Mouse (Mus musculus) forebrain, embryonic 16.5 days (tissue): ENCODE results near the gene Slc6a16. TPM values are rescaled to one million over a fixed set of nuclear protein-coding genes. Genes with fewer than 3 reads are reported as not detected.

Experiments
- ATAC-seq: fragments of 200-750 bp; cut with Nextera tagmentation; 2 replicates; pipeline ENCODE4 v1.8.0; 2017; ENCODE audit warnings: mild to moderate bottlenecking, moderate library complexity
- H3K27ac ChIP-seq: fragments of 300-500 bp; sonication (generic); 2 replicates; pipeline ENCODE4 v1.5.1; 2014; ENCODE audit warnings: low read length, control low read depth
- H3K27me3 ChIP-seq: fragments of 300-500 bp; sonication (generic); replicated peaks from 2 replicates; pipeline ENCODE4 v1.6.1; 2014; ENCODE audit warnings: low read length; ENCODE audit not compliant: control insufficient read depth, insufficient read depth
- H3K36me3 ChIP-seq: fragments of 300-500 bp; sonication (generic); 2 replicates; pipeline ENCODE4 v1.6.1; 2014; ENCODE audit not compliant: control insufficient read depth, insufficient read depth
- H3K4me1 ChIP-seq: fragments of 300-500 bp; sonication (generic); replicated peaks from 2 replicates; pipeline ENCODE4 v1.6.1; 2014; ENCODE audit warnings: low read length; ENCODE audit not compliant: control insufficient read depth, insufficient read depth
- H3K4me2 ChIP-seq: fragments of 300-500 bp; sonication (generic); 2 replicates; pipeline ENCODE4 v1.6.1; 2014; ENCODE audit warnings: mild to moderate bottlenecking, low read length, control low read depth
- H3K4me3 ChIP-seq: fragments of 300-500 bp; sonication (generic); replicated peaks from 2 replicates; pipeline ENCODE4 v1.5.1; 2014; ENCODE audit warnings: mild to moderate bottlenecking, low read length, control low read depth
- H3K9ac ChIP-seq: fragments of 300-500 bp; sonication (generic); replicated peaks from 2 replicates; pipeline ENCODE4 v1.6.1; 2014; ENCODE audit warnings: low read depth, low read length, control low read depth
- H3K9me3 ChIP-seq: fragments of 300-500 bp; sonication (generic); 2 replicates; pipeline ENCODE4 v1.6.1; 2016; ENCODE audit warnings: low read length; ENCODE audit not compliant: control insufficient read depth
- WGBS: fragments of 180-500 bp; shearing (Covaris S2); extraction: QIAGEN DNeasy Blood & Tissue Kit; methylation state at CpG from one replicate; pipeline ENCODE4 v1.1.7; 2014; 5-methylcytosine and 5-hydroxymethylcytosine counted together
- polyA plus RNA-seq: library from polyadenylated mRNA; unstranded; fragments of >200 nt; fragmentation: Nextera tagmentation; extraction: Ambion mirVana; gene quantifications from 2 replicates; pipeline ENCODE4 v1.2.1, GENCODE M21; 2015

Slc6a16 gene
- polyA plus RNA-seq, 1 experiment from 2014 or later: 0.47 TPM

- Histone ChIP-seq H3K36me3 (no peaks in the 10 kb centered on the region), H3K9ac (no peak overlapping the region), H3K27me3 (no peaks in the 10 kb centered on the region), H3K4me1 (peaks cover 5% of the 10 kb centered on the region), H3K9me3 (no peaks in the 10 kb centered on the region), H3K4me2 (no peak overlapping the region), H3K27ac (no peak overlapping the region), H3K4me3 (no peak overlapping the region)
- WGBS: 62% methylated on average over 7 of the region's 7 CpGs
- ATAC-seq: no peak
These were observed 22.2 kb downstream of the Slc6a16 start for GRCm38 (mm10) chr7:45263006-45263607.

- H3K4me1 ChIP-seq: peaks cover 5% of the 10 kb centered on the region
- ATAC-seq: no peak
- no peaks in the 10 kb centered on the region for H3K36me3 ChIP-seq
- 77% methylated on average over 3 of the region's 3 CpGs for WGBS
- H3K9me3 ChIP-seq: no peaks in the 10 kb centered on the region
- H3K27me3 ChIP-seq: no peaks in the 10 kb centered on the region
- no peak overlapping the region for H3K27ac ChIP-seq
- no peak overlapping the region for H3K4me2 ChIP-seq
- H3K9ac ChIP-seq: no peak overlapping the region
- no peak overlapping the region for H3K4me3 ChIP-seq
These were observed 23.5 kb downstream of the Slc6a16 start for GRCm38 (mm10) chr7:45264348-45264747.

- Histone ChIP-seq H3K27me3 (no peaks in the 10 kb centered on the region), H3K36me3 (no peaks in the 10 kb centered on the region), H3K4me1 (peaks cover 5% of the 10 kb centered on the region), H3K9me3 (no peaks in the 10 kb centered on the region), H3K4me2 (no peak overlapping the region), H3K4me3 (no peak overlapping the region), H3K27ac (no peak overlapping the region), H3K9ac (no peak overlapping the region)
- ATAC-seq: no peak
- WGBS: 68% methylated on average over 1 of the region's 1 CpGs
These were observed 24.6 kb downstream of the Slc6a16 start for GRCm38 (mm10) chr7:45265518-45265917.

- WGBS: 22% methylated on average over 10 of the region's 10 CpGs
- H3K36me3 ChIP-seq: no peaks in the 10 kb centered on the region
- H3K4me3 ChIP-seq: no peak overlapping the region
- no peak overlapping the region for H3K4me2 ChIP-seq
- no peaks in the 10 kb centered on the region for H3K27me3 ChIP-seq
- 0 out of 2 replicates have a peak overlapping the region, but pooled peaks have one; percentile 17 for H3K9ac ChIP-seq
- no peak for ATAC-seq
- no peaks in the 10 kb centered on the region for H3K9me3 ChIP-seq
- H3K4me1 ChIP-seq: peaks cover 6% of the 10 kb centered on the region
- H3K27ac ChIP-seq: no peak overlapping the region
These were observed 32.0 kb downstream of the Slc6a16 start for GRCm38 (mm10) chr7:45272786-45273412.

- no peaks in the 10 kb centered on the region for H3K9me3 ChIP-seq
- WGBS: 92% methylated on average over 8 of the region's 8 CpGs
- no peak overlapping the region for H3K4me2 ChIP-seq
- H3K27ac ChIP-seq: no peak overlapping the region
- H3K4me1 ChIP-seq: peaks cover 6% of the 10 kb centered on the region
- no peaks in the 10 kb centered on the region for H3K36me3 ChIP-seq
- no peak overlapping the region for H3K9ac ChIP-seq
- ATAC-seq: no peak
- H3K4me3 ChIP-seq: no peak overlapping the region
- H3K27me3 ChIP-seq: no peaks in the 10 kb centered on the region
These were observed 32.8 kb downstream of the Slc6a16 start for GRCm38 (mm10) chr7:45273672-45274071.

- peaks cover 6% of the 10 kb centered on the region for H3K4me1 ChIP-seq
- peak within 1 kb of the TSS; percentile 55 for H3K4me2 ChIP-seq
- 7% methylated on average over 38 of the region's 44 CpGs for WGBS
- H3K27ac ChIP-seq: no peak within 1 kb of the TSS
- peak within 1 kb of the TSS; percentile 32 for H3K4me3 ChIP-seq
- no peak for ATAC-seq
- H3K27me3 ChIP-seq: no peaks in the 10 kb centered on the region
- no peak within 1 kb of the TSS for H3K9ac ChIP-seq
- H3K9me3 ChIP-seq: no peaks in the 10 kb centered on the region
- no peaks in the 10 kb centered on the region for H3K36me3 ChIP-seq
These were observed 36.4 kb downstream of the Slc6a16 start, which contains the start of gene Slc6a21 for GRCm38 (mm10) chr7:45277136-45277760. Slc6a21 (plus strand) TSS chr7:45277513.

- no peaks in the 10 kb centered on the region for H3K36me3 ChIP-seq
- no peak overlapping the region for H3K27ac ChIP-seq
- 91% methylated on average over 13 of the region's 13 CpGs for WGBS
- H3K4me1 ChIP-seq: no peaks in the 10 kb centered on the region
- no peak overlapping the region for H3K4me2 ChIP-seq
- H3K27me3 ChIP-seq: no peaks in the 10 kb centered on the region
- H3K9ac ChIP-seq: no peak overlapping the region
- H3K4me3 ChIP-seq: no peak overlapping the region
- H3K9me3 ChIP-seq: no peaks in the 10 kb centered on the region
- ATAC-seq: no peak
These were observed 45.6 kb downstream of the Slc6a16 start for GRCm38 (mm10) chr7:45286486-45286885.

GRCm38 (mm10) chr7:45296626-45297025, 55.7 kb downstream of the Slc6a16 start:
- Histone ChIP-seq H3K27ac (no peak overlapping the region; the same call in 1 of the 2 replicates), H3K27me3 (peaks cover 5% of the 10 kb centered on the region; the same call in 1 of the 2 replicates), H3K4me3 (no peak overlapping the region), H3K4me1 (peaks cover 9% of the 10 kb centered on the region; the same call in 1 of the 2 replicates), H3K36me3 (no peaks in the 10 kb centered on the region), H3K9ac (no peak overlapping the region), H3K4me2 (no peak overlapping the region), H3K9me3 (no peaks in the 10 kb centered on the region)
- WGBS: 61% methylated on average over 1 of the region's 1 CpGs
- no peak for ATAC-seq

GRCm38 (mm10) chr7:45297563-45297962, 56.7 kb downstream of the Slc6a16 start:
- Histone ChIP-seq H3K4me1 (peaks cover 11% of the 10 kb centered on the region), H3K36me3 (no peaks in the 10 kb centered on the region), H3K4me2 (no peak overlapping the region), H3K9me3 (no peaks in the 10 kb centered on the region), H3K9ac (no peak overlapping the region), H3K27ac (no peak overlapping the region), H3K4me3 (no peak overlapping the region), H3K27me3 (peaks cover 5% of the 10 kb centered on the region; the same call in 1 of the 2 replicates)
- WGBS: 62% methylated on average over 3 of the region's 3 CpGs
- ATAC-seq: no peak
